7 mouse cellular contexts compared by ENCODE assay signal in genomic region chr3:122619931-122620284, GRCm38 (mm10). TPM values are rescaled to one million over a fixed set of nuclear protein-coding genes. Genes with fewer than 3 reads are reported as not detected.
DNase-seq lines count a peak whose midpoint lies in the region; ATAC-seq lines count a peak whose summit lies in the region.

No protein-coding gene starts in this region.

- H3K4me3 ChIP-seq in embryonic facial prominence, embryonic 12.5 days, result peak overlapping the region; percentile 85
- peak overlapping the region; percentile 97 for H3K4me3 ChIP-seq in hindbrain, embryonic 16.5 days (ENCODE audit: low read length)
- peak overlapping the region; percentile 94 for H3K4me3 ChIP-seq in midbrain, embryonic 10.5 days

- 0% methylated on average over 20 of the region's 20 CpGs for WGBS in embryonic facial prominence, embryonic 12.5 days
- WGBS in hindbrain, embryonic 16.5 days, result under 1% methylated on average over 20 of the region's 20 CpGs
- 0% methylated on average over 20 of the region's 20 CpGs for WGBS in midbrain, embryonic 10.5 days

- peak; percentile 27 for DNase-seq in retina, postnatal 7 days (ENCODE audit: low read depth, low spot score)
- DNase-seq in retina, postnatal 1 day, result no peak
- no peak for DNase-seq in midbrain, embryonic 10.5 days (ENCODE audit: low spot score)
- DNase-seq in gastrocnemius, postnatal 25 days, result no peak
- no peak for DNase-seq in ovary, postnatal 36 days (ENCODE audit: low spot score)

- ATAC-seq in embryonic facial prominence, embryonic 12.5 days (ENCODE audit: insufficient number of reproducible peaks, insufficient read depth, low FRiP score, low TSS enrichment), result peak; percentile 76
- peak; percentile 79 for ATAC-seq in hindbrain, embryonic 16.5 days

- H3K27ac ChIP-seq in embryonic facial prominence, embryonic 12.5 days, result peak overlapping the region; percentile 98
- H3K27ac ChIP-seq in hindbrain, embryonic 16.5 days (ENCODE audit: low read depth, low read length), result peak overlapping the region; percentile 96
- H3K27ac ChIP-seq in midbrain, embryonic 10.5 days (replicated peaks), result peak overlapping the region; percentile 100

- no peaks in the 10 kb centered on the region for H3K36me3 ChIP-seq in embryonic facial prominence, embryonic 12.5 days
- no peaks in the 10 kb centered on the region for H3K36me3 ChIP-seq in hindbrain, embryonic 16.5 days (ENCODE audit: control insufficient read depth, insufficient read depth, low read length)
- no peaks in the 10 kb centered on the region for H3K36me3 ChIP-seq in midbrain, embryonic 10.5 days

- peak overlapping the region; percentile 85 for H3K4me2 ChIP-seq in embryonic facial prominence, embryonic 12.5 days (replicated peaks)
- H3K4me2 ChIP-seq in hindbrain, embryonic 16.5 days (ENCODE audit: low read length), result peak overlapping the region; percentile 84

- peaks cover 24% of the 10 kb centered on the region for H3K4me1 ChIP-seq in embryonic facial prominence, embryonic 12.5 days
- peaks cover 20% of the 10 kb centered on the region for H3K4me1 ChIP-seq in hindbrain, embryonic 16.5 days (ENCODE audit: control insufficient read depth, insufficient read depth, low read depth, low read length)
- peaks cover 34% of the 10 kb centered on the region for H3K4me1 ChIP-seq in midbrain, embryonic 10.5 days

- H3K27me3 ChIP-seq in embryonic facial prominence, embryonic 12.5 days, result no peaks in the 10 kb centered on the region
- no peaks in the 10 kb centered on the region for H3K27me3 ChIP-seq in hindbrain, embryonic 16.5 days (replicated peaks; ENCODE audit: control insufficient read depth, insufficient read depth, low read length)
- H3K27me3 ChIP-seq in midbrain, embryonic 10.5 days (ENCODE audit: low read depth, poor library complexity, severe bottlenecking), result 0 out of 2 replicates have a peak, but pooled peaks cover 6% of the 10 kb centered on the region

- H3K9me3 ChIP-seq in embryonic facial prominence, embryonic 12.5 days, result no peaks in the 10 kb centered on the region
- no peaks in the 10 kb centered on the region for H3K9me3 ChIP-seq in hindbrain, embryonic 16.5 days (ENCODE audit: control insufficient read depth, low read length)
- H3K9me3 ChIP-seq in midbrain, embryonic 10.5 days (replicated peaks), result no peaks in the 10 kb centered on the region

- peak overlapping the region; percentile 98 for H3K9ac ChIP-seq in embryonic facial prominence, embryonic 12.5 days
- H3K9ac ChIP-seq in hindbrain, embryonic 16.5 days (ENCODE audit: low read depth, low read length), result peak overlapping the region; percentile 100

RNA-seq across cellular contexts. Expression of gene Fnbp1l, which starts 0.4 kb away (rescaled TPM):
- 76.5 and 80.1 TPM in 2 replicates for polyA plus RNA-seq in embryonic facial prominence, embryonic 12.5 days (2016; fragmentation: Nextera tagmentation; extraction: Ambion mirVana)
- polyA plus RNA-seq in hindbrain, embryonic 16.5 days (2015; fragmentation: Nextera tagmentation; extraction: Ambion mirVana), result 168 and 182 TPM in 2 replicates
- polyA plus RNA-seq in midbrain, embryonic 10.5 days (2016; fragmentation: Nextera tagmentation; extraction: Ambion mirVana), result 50.5 and 62.7 TPM in 2 replicates
- 1 to 10 TPM; 5.3 to 5.5 TPM for total RNA-seq in gastrocnemius, postnatal 25 days (2021)
